Mouse (Mus musculus): Measurements from ENCODE around the gene Clip4.

The Clip4 gene

GRCm38 (mm10) chr17:71791622-71792021, 23.3 kb downstream of the Clip4 start:
- no peak for DNase-seq (ENCODE audit: low spot score)

DNA sequence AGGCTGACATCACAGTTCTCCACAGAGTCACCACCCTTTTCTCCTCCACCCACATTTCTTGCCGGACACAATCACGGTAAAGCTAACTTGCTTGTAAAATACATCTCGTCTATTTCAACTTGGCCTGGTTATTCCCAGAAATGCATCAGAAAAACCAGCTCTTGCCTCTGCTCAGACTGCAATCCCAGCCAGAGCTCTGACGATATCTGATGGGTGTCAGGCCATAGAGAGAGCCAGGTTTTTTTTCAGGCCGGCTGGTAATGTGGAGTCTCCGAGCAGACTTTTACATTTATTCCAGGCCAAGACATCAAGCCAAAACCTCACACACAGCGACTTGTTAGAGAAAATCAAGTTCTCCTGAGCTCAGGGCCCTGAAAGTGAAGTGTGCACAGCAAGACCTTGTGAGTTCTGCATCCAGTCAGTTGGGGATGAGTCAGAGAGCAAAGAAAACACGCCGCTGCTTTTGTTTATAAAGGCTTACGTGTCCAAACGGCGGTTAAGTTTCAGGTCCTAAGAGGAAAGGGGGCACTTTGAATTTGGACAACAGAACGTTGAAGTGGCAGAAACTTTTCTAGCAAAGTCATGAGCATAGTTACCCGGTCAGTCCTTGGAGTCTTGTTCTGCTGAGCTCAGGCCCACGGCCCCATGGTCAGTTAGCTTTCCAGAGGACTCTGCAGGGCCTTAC, 27.4 kb downstream of the Clip4 start:
- no peak for DNase-seq (ENCODE audit: low spot score)

- DNase-seq (ENCODE audit: low spot score): no peak
These were observed 35.2 kb downstream of the Clip4 start for GRCm38 (mm10) chr17:71803456-71803855.

- DNase-seq (ENCODE audit: low spot score): no peak
These were observed 35.6 kb downstream of the Clip4 start for GRCm38 (mm10) chr17:71803876-71804275.

GRCm38 (mm10) chr17:71811070-71811469, 42.8 kb downstream of the Clip4 start:
- DNase-seq (ENCODE audit: low spot score): no peak

- no peak for DNase-seq (ENCODE audit: low spot score)
These were observed 48.0 kb downstream of the Clip4 start for GRCm38 (mm10) chr17:71816136-71816864.

GRCm38 (mm10) chr17:71823622-71824306, 55.5 kb downstream of the Clip4 start:
- DNase-seq (ENCODE audit: low spot score): no peak

- no peak for DNase-seq (ENCODE audit: low spot score)
These were observed 58.3 kb downstream of the Clip4 start for GRCm38 (mm10) chr17:71826603-71827002.

GRCm38 (mm10) chr17:71827627-71828026, 59.4 kb downstream of the Clip4 start:
- no peak for DNase-seq (ENCODE audit: low spot score)

- no peak for DNase-seq (ENCODE audit: low spot score)
These were observed 60.6 kb downstream of the Clip4 start for GRCm38 (mm10) chr17:71828647-71829414.

DNA sequence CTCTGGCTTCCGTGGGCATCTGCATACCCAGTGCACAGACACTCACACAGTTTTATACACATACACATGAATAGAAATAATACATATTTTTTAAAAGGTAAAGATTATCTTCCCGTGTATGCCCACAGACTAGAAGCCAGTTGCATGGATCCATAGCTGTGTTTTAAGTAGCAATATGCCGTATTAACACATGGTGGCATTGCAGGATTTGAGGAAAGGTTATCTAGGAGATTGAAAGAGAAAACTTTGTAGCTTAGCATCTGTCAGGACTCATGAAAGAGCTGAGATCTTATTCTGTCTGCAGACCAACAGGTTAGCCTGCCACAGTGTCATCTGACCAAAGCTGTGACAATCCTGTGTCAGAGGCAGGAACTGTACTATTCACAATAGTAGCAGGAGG, 63.7 kb downstream of the Clip4 start:
- DNase-seq (ENCODE audit: low spot score): no peak

GRCm38 (mm10) chr17:71862184-71862583, 93.9 kb downstream of the Clip4 start:
- no peak for DNase-seq (ENCODE audit: low spot score)

DNA sequence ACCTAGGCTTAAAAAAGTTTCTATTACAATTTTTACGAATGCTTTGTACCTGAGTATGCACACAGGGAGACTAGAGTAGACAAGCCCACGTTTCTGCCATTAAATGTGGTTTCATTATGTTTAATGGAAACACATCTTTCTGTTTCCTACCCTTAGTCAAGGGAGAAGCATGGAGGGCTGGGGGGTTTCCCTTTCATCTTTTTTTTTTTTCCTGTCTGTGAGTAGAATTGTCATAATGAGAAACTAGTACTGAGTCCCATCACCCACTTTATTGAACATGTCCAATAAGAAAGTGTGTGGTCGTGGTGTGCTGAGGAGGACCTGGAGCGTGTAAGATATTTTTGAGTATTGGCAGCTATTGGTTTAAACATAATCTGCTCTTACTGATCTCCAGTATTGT, 94.6 kb downstream of the Clip4 start:
- no peak for DNase-seq (ENCODE audit: low spot score)

GRCm38 (mm10) chr17:71864039-71864438, 95.8 kb downstream of the Clip4 start:
- no peak for DNase-seq (ENCODE audit: low spot score)

- DNase-seq (ENCODE audit: low spot score): no peak
These were observed 97.2 kb downstream of the Clip4 start for GRCm38 (mm10) chr17:71865437-71865836.

- DNase-seq (ENCODE audit: low spot score): no peak
These were observed 99.6 kb downstream of the Clip4 start for GRCm38 (mm10) chr17:71867892-71868291.

DNA sequence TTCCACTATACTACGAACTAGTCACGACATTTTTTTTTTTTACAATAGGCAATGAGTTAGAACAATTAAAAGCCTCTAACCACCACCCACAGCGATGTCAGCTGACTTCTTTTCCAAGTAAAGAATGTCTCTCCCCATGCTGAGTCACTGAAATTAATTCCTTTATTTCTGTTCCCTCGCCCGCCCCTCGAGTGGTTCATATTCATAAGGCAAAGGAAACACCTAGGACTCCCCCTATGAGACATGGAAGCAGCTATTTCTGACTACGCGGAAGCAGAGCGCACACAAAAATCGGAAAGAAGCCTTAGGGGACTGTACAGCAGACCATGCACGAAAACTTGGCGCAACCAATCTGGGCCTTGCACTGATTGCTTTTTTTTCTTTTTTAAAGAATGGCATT, 100.6 kb downstream of the Clip4 start:
- DNase-seq (ENCODE audit: low spot score): no peak

GRCm38 (mm10) chr17:71869372-71870231, 101.3 kb downstream of the Clip4 start:
- no peak for DNase-seq (ENCODE audit: low spot score)

DNA sequence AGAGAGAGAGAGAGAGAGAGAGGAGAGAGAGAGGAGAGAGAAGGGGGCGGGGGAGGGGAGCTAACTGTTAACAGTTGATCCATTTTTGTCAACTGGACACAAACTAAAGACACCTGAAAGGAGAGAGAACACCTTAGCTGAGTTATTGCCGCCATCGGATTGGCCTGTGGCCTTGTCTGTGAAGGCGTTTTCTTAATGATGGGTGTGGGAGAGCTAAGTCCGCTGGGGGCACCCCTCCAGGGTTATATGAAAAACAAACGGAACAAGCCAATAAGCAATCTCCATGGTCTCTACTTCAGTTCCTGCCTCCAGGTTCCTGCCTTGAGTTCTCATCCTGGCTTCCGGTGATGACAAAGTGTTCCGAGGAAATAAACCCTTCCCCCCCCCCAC, 102.0 kb downstream of the Clip4 start:
- no peak for DNase-seq (ENCODE audit: low spot score)

DNA sequence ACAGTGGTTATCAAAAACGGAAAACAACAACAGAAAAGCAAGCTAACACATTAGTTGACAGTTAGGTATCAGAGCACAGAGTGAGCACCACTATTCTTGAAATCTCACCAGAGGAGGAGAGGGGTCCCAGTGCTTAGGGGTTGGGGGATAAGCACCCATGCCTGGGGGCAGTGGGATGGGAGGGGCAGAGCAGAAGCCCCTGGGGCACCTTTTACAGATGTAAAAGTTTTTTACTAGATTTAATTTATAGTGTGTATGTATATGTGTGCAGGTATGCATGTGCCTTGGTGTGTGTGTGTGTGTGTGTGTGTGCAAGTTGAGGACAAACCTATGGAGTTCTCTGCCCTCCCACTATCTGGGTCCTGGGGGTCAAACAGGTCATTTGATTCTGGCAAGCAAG, 102.4 kb downstream of the Clip4 start:
- DNase-seq (ENCODE audit: low spot score): no peak

GRCm38 (mm10) chr17:71871981-71872380, 103.7 kb downstream of the Clip4 start:
- DNase-seq (ENCODE audit: low spot score): no peak
